Mouse (Mus musculus) liver, embryonic 16.5 days (tissue): ENCODE results near the gene Oaz3. TPM values are rescaled to one million over a fixed set of nuclear protein-coding genes. Genes with fewer than 3 reads are reported as not detected.
A peak's percentile ranks its signal among the peaks of the same experiment; 100 is the strongest.

Experiments
- ATAC-seq: fragments of 200-750 bp; cut with Nextera tagmentation; 2 replicates; pipeline ENCODE4 v1.8.0; 2017; ENCODE audit warnings: low read depth, mild to moderate bottlenecking, moderate number of reproducible peaks, moderate library complexity
- H3K27ac ChIP-seq: fragments of 300-500 bp; sonication (generic); 2 replicates; pipeline ENCODE4 v1.5.1; 2014; ENCODE audit warnings: mild to moderate bottlenecking, low read length
- H3K27me3 ChIP-seq: fragments of 300-500 bp; sonication (generic); 2 replicates; pipeline ENCODE4 v1.6.1; 2014; ENCODE audit warnings: low read depth, low read length, mixed read lengths; ENCODE audit not compliant: control insufficient read depth, insufficient read depth
- H3K36me3 ChIP-seq: fragments of 300-500 bp; sonication (generic); 2 replicates; pipeline ENCODE4 v1.6.1; 2014; ENCODE audit warnings: mild to moderate bottlenecking; ENCODE audit not compliant: control insufficient read depth, insufficient read depth
- H3K4me1 ChIP-seq: fragments of 300-500 bp; sonication (generic); 2 replicates; pipeline ENCODE4 v1.6.1; 2014; ENCODE audit warnings: low read depth, low read length, mixed read lengths; ENCODE audit not compliant: control insufficient read depth
- H3K4me2 ChIP-seq: fragments of 300-500 bp; sonication (generic); 2 replicates; pipeline ENCODE4 v1.6.1; 2014; ENCODE audit warnings: low read depth, low read length, mixed read lengths
- H3K4me3 ChIP-seq: fragments of 300-500 bp; sonication (generic); 2 replicates; pipeline ENCODE4 v1.5.1; 2014; ENCODE audit warnings: low read depth, mild to moderate bottlenecking, low read length
- H3K9ac ChIP-seq: fragments of 300-500 bp; sonication (generic); 2 replicates; pipeline ENCODE4 v1.6.1; 2014; ENCODE audit warnings: low read depth, low read length
- H3K9me3 ChIP-seq: fragments of 300-500 bp; sonication (generic); replicated peaks from 2 replicates; pipeline ENCODE4 v1.6.1; 2016; ENCODE audit warnings: low read length; ENCODE audit not compliant: control insufficient read depth
- WGBS: fragments of 180-500 bp; shearing (Covaris S2); extraction: QIAGEN DNeasy Blood & Tissue Kit; methylation state at CpG from one replicate; pipeline ENCODE4 v1.1.7; 2014; ENCODE audit not compliant: insufficient replicate concordance; 5-methylcytosine and 5-hydroxymethylcytosine counted together
- polyA plus RNA-seq: library from polyadenylated mRNA; unstranded; fragments of >200 nt; fragmentation: Nextera tagmentation; extraction: Ambion mirVana; gene quantifications from 2 replicates; pipeline ENCODE4 v1.2.1, GENCODE M21; 2015

The Oaz3 gene
- polyA plus RNA-seq, 1 experiment from 2014 or later, result 0.26 TPM

- H3K27me3 ChIP-seq, result no peaks in the 10 kb centered on the region
Observed at GRCm38 (mm10) chr3:94430980-94431379, 12.7 kb downstream of the Oaz3 start.

GRCm38 (mm10) chr3:94413031-94413679 is 30.6 kb downstream of the Oaz3 start, which contains the start of gene Tdrkh:
Gene Tdrkh, plus strand, starts transcription at chr3:94413273.
- no peaks in the 10 kb centered on the region for H3K36me3 ChIP-seq
- H3K27ac ChIP-seq, result no peak within 1 kb of the TSS
- H3K9ac ChIP-seq, result peak within 1 kb of the TSS; percentile 59
- H3K9me3 ChIP-seq, result no peaks in the 10 kb centered on the region
- no peaks in the 10 kb centered on the region for H3K27me3 ChIP-seq
- peak; percentile 98 for ATAC-seq
- H3K4me2 ChIP-seq, result peak within 1 kb of the TSS; percentile 85
- peaks cover 7% of the 10 kb centered on the region for H3K4me1 ChIP-seq
- 8% methylated on average over 52 of the region's 52 CpGs for WGBS
- H3K4me3 ChIP-seq, result peak within 1 kb of the TSS; percentile 65

More at GRCm38 (mm10) chr3:94430980-94431379, 12.7 kb downstream of the Oaz3 start:
- ATAC-seq, result no peak
- no peak overlapping the region for H3K4me3 ChIP-seq
- no peaks in the 10 kb centered on the region for H3K36me3 ChIP-seq
- no peak overlapping the region for H3K9ac ChIP-seq
- 12% methylated on average over 2 of the region's 2 CpGs for WGBS
- no peaks in the 10 kb centered on the region; the same call in 1 of the 2 replicates for H3K4me1 ChIP-seq
- H3K9me3 ChIP-seq, result no peaks in the 10 kb centered on the region
- H3K4me2 ChIP-seq, result no peak overlapping the region
- H3K27ac ChIP-seq, result no peak overlapping the region

GRCm38 (mm10) chr3:94412530-94412929 is 31.2 kb downstream of the Oaz3 start:
- peak overlapping the region; percentile 85 for H3K4me2 ChIP-seq
- WGBS, result 5% methylated on average over 25 of the region's 25 CpGs
- no peaks in the 10 kb centered on the region for H3K27me3 ChIP-seq
- H3K9me3 ChIP-seq, result no peaks in the 10 kb centered on the region
- peaks cover 7% of the 10 kb centered on the region for H3K4me1 ChIP-seq
- peak; percentile 33 for ATAC-seq
- no peak overlapping the region for H3K27ac ChIP-seq
- peak overlapping the region; percentile 65 for H3K4me3 ChIP-seq
- H3K36me3 ChIP-seq, result no peaks in the 10 kb centered on the region
- peak overlapping the region; percentile 59 for H3K9ac ChIP-seq

DNA sequence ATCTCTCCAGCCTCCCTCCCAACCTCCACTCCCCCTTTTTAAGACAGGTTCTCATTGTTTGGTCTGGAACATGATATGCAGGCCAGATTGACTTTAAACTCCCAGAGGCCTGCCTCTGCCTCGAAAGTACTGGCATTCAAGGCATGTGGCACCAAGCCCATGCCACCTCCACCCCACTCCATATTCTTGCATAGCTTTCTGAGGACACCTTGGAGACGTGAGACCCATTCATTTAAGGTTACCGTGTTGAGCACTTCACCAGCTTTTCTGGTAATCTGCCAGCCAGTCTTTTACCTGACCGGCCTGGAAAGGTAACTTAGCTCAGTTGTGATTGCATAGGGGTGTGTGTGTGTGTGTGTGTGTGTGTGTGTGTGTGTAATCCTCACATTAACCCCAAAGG is 38.2 kb downstream of the Oaz3 start:
- Histone ChIP-seq H3K9ac (no peak overlapping the region), H3K36me3 (no peaks in the 10 kb centered on the region), H3K27ac (no peak overlapping the region), H3K4me1 (no peaks in the 10 kb centered on the region), H3K4me2 (no peak overlapping the region), H3K27me3 (peaks cover 7% of the 10 kb centered on the region), H3K4me3 (no peak overlapping the region), H3K9me3 (no peaks in the 10 kb centered on the region)
- WGBS, result 49% methylated on average over 4 of the region's 4 CpGs
- ATAC-seq, result no peak

- Histone ChIP-seq H3K27me3 (peaks cover 17% of the 10 kb centered on the region), H3K27ac (no peak overlapping the region), H3K9ac (no peak overlapping the region), H3K4me2 (no peak overlapping the region), H3K9me3 (no peaks in the 10 kb centered on the region), H3K4me1 (no peaks in the 10 kb centered on the region), H3K4me3 (no peak overlapping the region), H3K36me3 (no peaks in the 10 kb centered on the region)
- 24% methylated on average over 7 of the region's 7 CpGs for WGBS
- no peak for ATAC-seq
Observed at GRCm38 (mm10) chr3:94404366-94405054, 39.2 kb downstream of the Oaz3 start.

DNA sequence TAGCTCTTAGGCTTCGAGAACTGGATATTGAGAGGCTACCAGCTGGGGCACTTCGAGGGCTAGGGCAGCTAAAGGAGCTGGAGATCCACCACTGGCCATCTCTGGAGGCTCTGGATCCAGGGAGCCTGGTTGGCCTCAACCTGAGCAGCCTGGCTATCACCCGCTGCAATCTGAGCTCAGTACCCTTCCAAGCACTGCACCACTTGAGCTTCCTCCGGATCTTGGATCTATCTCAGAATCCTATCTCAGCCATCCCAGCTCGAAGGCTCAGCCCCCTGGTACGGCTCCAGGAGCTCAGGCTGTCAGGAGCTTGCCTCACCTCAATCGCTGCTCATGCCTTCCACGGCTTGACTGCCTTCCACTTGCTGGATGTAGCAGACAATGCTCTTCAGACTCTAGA is 41.3 kb downstream of the Oaz3 start:
- WGBS, result 46% methylated on average over 8 of the region's 8 CpGs
- no peaks in the 10 kb centered on the region for H3K9me3 ChIP-seq
- H3K36me3 ChIP-seq, result no peaks in the 10 kb centered on the region
- peaks cover 32% of the 10 kb centered on the region for H3K27me3 ChIP-seq
- no peak overlapping the region for H3K4me3 ChIP-seq
- ATAC-seq, result no peak
- H3K4me2 ChIP-seq, result no peak overlapping the region
- H3K27ac ChIP-seq, result no peak overlapping the region
- H3K4me1 ChIP-seq, result no peaks in the 10 kb centered on the region
- no peak overlapping the region for H3K9ac ChIP-seq

DNA sequence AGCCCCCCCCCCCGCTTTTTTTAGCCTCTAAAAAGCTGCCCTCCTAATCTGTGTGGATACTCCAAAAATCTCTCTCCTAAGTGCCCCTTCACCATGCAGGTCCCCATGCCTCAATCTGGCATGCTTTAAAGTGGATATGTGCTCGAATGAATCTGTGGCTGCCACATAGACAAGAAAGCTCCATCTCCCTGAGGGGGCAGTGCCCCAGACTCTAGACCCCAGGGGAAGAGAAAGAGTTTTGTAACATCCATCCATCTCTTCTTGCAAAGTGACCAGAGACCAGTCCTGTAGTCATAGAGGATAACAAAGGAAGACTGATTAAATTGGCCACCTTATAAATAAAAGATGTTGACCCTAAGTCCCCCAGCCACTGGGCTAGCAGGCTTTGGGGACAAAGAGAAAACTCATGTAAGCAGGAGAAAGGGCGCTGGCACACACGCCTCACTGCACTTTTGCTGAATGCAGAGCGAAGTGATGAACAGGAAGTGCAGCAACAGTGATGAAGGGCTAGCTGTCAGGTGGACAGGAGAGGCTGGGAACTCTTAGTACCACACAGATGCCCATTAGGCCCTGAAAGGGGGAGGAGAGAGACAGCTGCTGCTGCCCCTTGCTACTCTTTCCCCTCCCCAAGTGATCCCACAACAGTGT is 43.9 kb downstream of the Oaz3 start:
- peaks cover 38% of the 10 kb centered on the region for H3K27me3 ChIP-seq
- H3K4me3 ChIP-seq, result no peak overlapping the region
- no peaks in the 10 kb centered on the region for H3K9me3 ChIP-seq
- no peak overlapping the region for H3K27ac ChIP-seq
- H3K36me3 ChIP-seq, result no peaks in the 10 kb centered on the region
- H3K4me1 ChIP-seq, result no peaks in the 10 kb centered on the region
- 29% methylated on average over 5 of the region's 5 CpGs for WGBS
- no peak for ATAC-seq
- no peak overlapping the region for H3K9ac ChIP-seq
- no peak overlapping the region for H3K4me2 ChIP-seq

- Histone ChIP-seq H3K4me3 (no peak overlapping the region), H3K27me3 (peaks cover 38% of the 10 kb centered on the region), H3K9me3 (no peaks in the 10 kb centered on the region), H3K27ac (no peak overlapping the region), H3K9ac (no peak overlapping the region), H3K4me1 (no peaks in the 10 kb centered on the region), H3K36me3 (no peaks in the 10 kb centered on the region), H3K4me2 (0 out of 2 replicates have a peak overlapping the region, but pooled peaks have one; percentile 15)
- no peak for ATAC-seq
- 4% methylated on average over 20 of the region's 20 CpGs for WGBS
Observed at GRCm38 (mm10) chr3:94398943-94399481, 44.7 kb downstream of the Oaz3 start.
